Mouse (Mus musculus) bone marrow macrophage, adult 2 months (primary cell): Measurements from ENCODE around the gene Pcx.

Experiments
- CTCF ChIP-seq: IDR thresholded peaks from 2 replicates; pipeline ENCODE4 v1.5.1; 2012; ENCODE audit warnings: low read depth, mild to moderate bottlenecking, low read length, moderate library complexity
- POLR2A ChIP-seq: IDR thresholded peaks from 2 replicates; pipeline ENCODE4 v1.6.1; 2012; ENCODE audit warnings: mild to moderate bottlenecking, low read depth, low read length, borderline replicate concordance

DNA sequence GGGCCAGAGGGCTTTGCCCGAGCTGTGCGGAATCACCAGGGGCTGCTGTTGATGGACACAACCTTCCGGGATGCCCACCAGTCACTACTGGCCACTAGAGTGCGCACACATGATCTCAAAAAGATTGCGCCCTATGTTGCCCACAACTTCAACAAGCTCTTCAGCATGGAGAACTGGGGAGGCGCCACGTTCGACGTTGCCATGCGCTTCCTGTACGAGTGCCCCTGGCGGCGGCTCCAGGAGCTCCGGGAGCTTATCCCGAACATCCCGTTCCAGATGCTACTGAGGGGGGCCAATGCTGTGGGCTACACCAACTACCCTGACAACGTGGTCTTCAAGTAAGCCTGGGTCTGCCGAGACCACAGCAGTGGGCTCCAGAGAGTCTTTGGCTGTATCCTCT is 107.9 kb downstream of the Pcx start:
- TF ChIP-seq CTCF (no peak), POLR2A (no peak)
